Mouse (Mus musculus): ENCODE measurements at regions not wholly inside any gene's neighbourhood (a gene's known extent, or its start where the extent isn't known, plus 50 kb on each side); places are given as distances from the start of the nearest gene placed in this dataset.

GRCm38 (mm10) chr12:107778046-107778445, 225.4 kb downstream of the Bcl11b start:
- WGBS, result 63% methylated on average over 9 of the region's 9 CpGs
- H3K27ac ChIP-seq (ENCODE audit: low read depth, low read length), result no peak overlapping the region
- H3K9me3 ChIP-seq (replicated peaks; ENCODE audit: control insufficient read depth, low read length), result 0 out of 2 replicates have a peak, but pooled peaks cover 3% of the 10 kb centered on the region
- no peak overlapping the region for H3K9ac ChIP-seq (ENCODE audit: low read length)
- peak; percentile 54; the same call in 1 of the 2 replicates for ATAC-seq
- no peak overlapping the region for H3K4me2 ChIP-seq (ENCODE audit: low read length)
- H3K36me3 ChIP-seq (ENCODE audit: control insufficient read depth, insufficient read depth, low read length), result no peaks in the 10 kb centered on the region
- no peak overlapping the region for H3K4me3 ChIP-seq (ENCODE audit: low read depth, low read length)
- H3K27me3 ChIP-seq (replicated peaks; ENCODE audit: control insufficient read depth, insufficient read depth, low read length), result no peaks in the 10 kb centered on the region
- peak; percentile 68 for DNase-seq (ENCODE audit: low spot score)
- no peaks in the 10 kb centered on the region; the same call in 1 of the 2 replicates for H3K4me1 ChIP-seq (ENCODE audit: control insufficient read depth, insufficient read depth, low read length)

- Histone ChIP-seq H3K27me3 (replicated peaks; ENCODE audit: control insufficient read depth, insufficient read depth, low read length) (no peaks in the 10 kb centered on the region), H3K27ac (ENCODE audit: low read depth, low read length) (no peak overlapping the region; the same call in 1 of the 2 replicates), H3K36me3 (ENCODE audit: control insufficient read depth, insufficient read depth, low read length) (no peaks in the 10 kb centered on the region), H3K4me1 (ENCODE audit: control insufficient read depth, insufficient read depth, low read length) (no peaks in the 10 kb centered on the region; the same call in 1 of the 2 replicates), H3K9me3 (replicated peaks; ENCODE audit: control insufficient read depth, low read length) (0 out of 2 replicates have a peak, but pooled peaks cover 3% of the 10 kb centered on the region), H3K4me2 (ENCODE audit: low read length) (no peak overlapping the region), H3K9ac (ENCODE audit: low read length) (no peak overlapping the region), H3K4me3 (ENCODE audit: low read depth, low read length) (no peak overlapping the region)
- ATAC-seq, result no peak
- 88% methylated on average over 13 of the region's 13 CpGs for WGBS
- DNase-seq (ENCODE audit: low spot score), result no peak
Measured at GRCm38 (mm10) chr12:107779306-107780057, 223.9 kb downstream of the Bcl11b start.

- no peak overlapping the region for H3K9ac ChIP-seq (ENCODE audit: low read length)
- no peak overlapping the region for H3K4me3 ChIP-seq (ENCODE audit: low read depth, low read length)
- H3K27ac ChIP-seq (ENCODE audit: low read depth, low read length), result no peak overlapping the region
- H3K36me3 ChIP-seq (ENCODE audit: control insufficient read depth, insufficient read depth, low read length), result no peaks in the 10 kb centered on the region
- WGBS, result 77% methylated on average over 3 of the region's 3 CpGs
- DNase-seq (ENCODE audit: low spot score) (no peak), ATAC-seq (no peak)
- H3K9me3 ChIP-seq (replicated peaks; ENCODE audit: control insufficient read depth, low read length), result no peaks in the 10 kb centered on the region
- no peak overlapping the region for H3K4me2 ChIP-seq (ENCODE audit: low read length)
- H3K27me3 ChIP-seq (replicated peaks; ENCODE audit: control insufficient read depth, insufficient read depth, low read length), result no peaks in the 10 kb centered on the region
- H3K4me1 ChIP-seq (ENCODE audit: control insufficient read depth, insufficient read depth, low read length), result no peaks in the 10 kb centered on the region; the same call in 1 of the 2 replicates
Measured at GRCm38 (mm10) chr12:107782147-107782546, 221.3 kb downstream of the Bcl11b start.

GRCm38 (mm10) chr12:107783831-107784230, 219.6 kb downstream of the Bcl11b start:
- no peak overlapping the region for H3K27ac ChIP-seq (ENCODE audit: low read depth, low read length)
- ATAC-seq (no peak), DNase-seq (ENCODE audit: low spot score) (no peak)
- H3K4me3 ChIP-seq (ENCODE audit: low read depth, low read length), result no peak overlapping the region
- no peaks in the 10 kb centered on the region for H3K4me1 ChIP-seq (ENCODE audit: control insufficient read depth, insufficient read depth, low read length)
- no peaks in the 10 kb centered on the region for H3K27me3 ChIP-seq (replicated peaks; ENCODE audit: control insufficient read depth, insufficient read depth, low read length)
- no peak overlapping the region for H3K4me2 ChIP-seq (ENCODE audit: low read length)
- H3K36me3 ChIP-seq (ENCODE audit: control insufficient read depth, insufficient read depth, low read length), result no peaks in the 10 kb centered on the region
- H3K9ac ChIP-seq (ENCODE audit: low read length), result no peak overlapping the region
- 82% methylated on average over 7 of the region's 7 CpGs for WGBS
- no peaks in the 10 kb centered on the region for H3K9me3 ChIP-seq (replicated peaks; ENCODE audit: control insufficient read depth, low read length)

- Histone ChIP-seq H3K4me1 (ENCODE audit: control insufficient read depth, insufficient read depth, low read length) (no peaks in the 10 kb centered on the region), H3K4me2 (ENCODE audit: low read length) (no peak overlapping the region), H3K4me3 (ENCODE audit: low read depth, low read length) (no peak overlapping the region), H3K27ac (ENCODE audit: low read depth, low read length) (no peak overlapping the region), H3K36me3 (ENCODE audit: control insufficient read depth, insufficient read depth, low read length) (no peaks in the 10 kb centered on the region), H3K9me3 (replicated peaks; ENCODE audit: control insufficient read depth, low read length) (no peaks in the 10 kb centered on the region), H3K9ac (ENCODE audit: low read length) (no peak overlapping the region), H3K27me3 (replicated peaks; ENCODE audit: control insufficient read depth, insufficient read depth, low read length) (0 out of 2 replicates have a peak, but pooled peaks cover 2% of the 10 kb centered on the region)
- DNase-seq (ENCODE audit: low spot score), result no peak
- ATAC-seq, result no peak
- 27% methylated on average over 6 of the region's 6 CpGs for WGBS
Measured at GRCm38 (mm10) chr12:107789818-107790217, 213.6 kb downstream of the Bcl11b start.

GRCm38 (mm10) chr12:107800296-107800695, 203.1 kb downstream of the Bcl11b start:
- Histone ChIP-seq H3K27ac (ENCODE audit: low read depth, low read length) (no peak overlapping the region), H3K27me3 (replicated peaks; ENCODE audit: control insufficient read depth, insufficient read depth, low read length) (no peaks in the 10 kb centered on the region), H3K9me3 (replicated peaks; ENCODE audit: control insufficient read depth, low read length) (no peaks in the 10 kb centered on the region), H3K4me2 (ENCODE audit: low read length) (no peak overlapping the region), H3K9ac (ENCODE audit: low read length) (no peak overlapping the region), H3K36me3 (ENCODE audit: control insufficient read depth, insufficient read depth, low read length) (no peaks in the 10 kb centered on the region), H3K4me1 (ENCODE audit: control insufficient read depth, insufficient read depth, low read length) (no peaks in the 10 kb centered on the region), H3K4me3 (ENCODE audit: low read depth, low read length) (no peak overlapping the region)
- no peak for DNase-seq (ENCODE audit: low spot score)
- ATAC-seq, result no peak
- WGBS, result 79% methylated on average over 5 of the region's 5 CpGs

- DNase-seq (ENCODE audit: low spot score) (no peak), ATAC-seq (no peak)
- Histone ChIP-seq H3K4me2 (ENCODE audit: low read length) (no peak overlapping the region), H3K27ac (ENCODE audit: low read depth, low read length) (no peak overlapping the region), H3K36me3 (ENCODE audit: control insufficient read depth, insufficient read depth, low read length) (no peaks in the 10 kb centered on the region), H3K4me3 (ENCODE audit: low read depth, low read length) (no peak overlapping the region), H3K9ac (ENCODE audit: low read length) (no peak overlapping the region), H3K27me3 (replicated peaks; ENCODE audit: control insufficient read depth, insufficient read depth, low read length) (no peaks in the 10 kb centered on the region), H3K4me1 (ENCODE audit: control insufficient read depth, insufficient read depth, low read length) (peaks cover 10% of the 10 kb centered on the region; the same call in 1 of the 2 replicates), H3K9me3 (replicated peaks; ENCODE audit: control insufficient read depth, low read length) (no peaks in the 10 kb centered on the region)
- 30% methylated on average over 11 of the region's 11 CpGs for WGBS
Measured at GRCm38 (mm10) chr12:107807634-107808033, 195.8 kb downstream of the Bcl11b start.

GRCm38 (mm10) chr12:107808158-107808715, 195.2 kb downstream of the Bcl11b start:
- H3K9me3 ChIP-seq (replicated peaks; ENCODE audit: control insufficient read depth, low read length), result no peaks in the 10 kb centered on the region
- no peak overlapping the region for H3K9ac ChIP-seq (ENCODE audit: low read length)
- no peak overlapping the region for H3K27ac ChIP-seq (ENCODE audit: low read depth, low read length)
- ATAC-seq (peak; percentile 37; the same call in 1 of the 2 replicates), DNase-seq (ENCODE audit: low spot score) (peak; percentile 43)
- H3K4me1 ChIP-seq (ENCODE audit: control insufficient read depth, insufficient read depth, low read length), result peaks cover 10% of the 10 kb centered on the region; the same call in 1 of the 2 replicates
- H3K4me3 ChIP-seq (ENCODE audit: low read depth, low read length), result no peak overlapping the region
- H3K27me3 ChIP-seq (replicated peaks; ENCODE audit: control insufficient read depth, insufficient read depth, low read length), result no peaks in the 10 kb centered on the region
- no peaks in the 10 kb centered on the region for H3K36me3 ChIP-seq (ENCODE audit: control insufficient read depth, insufficient read depth, low read length)
- WGBS, result 27% methylated on average over 9 of the region's 9 CpGs
- no peak overlapping the region for H3K4me2 ChIP-seq (ENCODE audit: low read length)

GRCm38 (mm10) chr12:107811231-107811630, 192.2 kb downstream of the Bcl11b start:
- 69% methylated on average over 5 of the region's 5 CpGs for WGBS

More at GRCm38 (mm10) chr12:107811231-107811630, 192.2 kb downstream of the Bcl11b start:
- no peaks in the 10 kb centered on the region for H3K9me3 ChIP-seq (replicated peaks; ENCODE audit: control insufficient read depth, low read length)
- no peak for ATAC-seq
- H3K27ac ChIP-seq (ENCODE audit: low read depth, low read length), result no peak overlapping the region
- DNase-seq (ENCODE audit: low spot score), result no peak
- no peak overlapping the region for H3K4me2 ChIP-seq (ENCODE audit: low read length)
- no peak overlapping the region for H3K9ac ChIP-seq (ENCODE audit: low read length)
- peaks cover 10% of the 10 kb centered on the region; the same call in 1 of the 2 replicates for H3K4me1 ChIP-seq (ENCODE audit: control insufficient read depth, insufficient read depth, low read length)
- no peak overlapping the region for H3K4me3 ChIP-seq (ENCODE audit: low read depth, low read length)
- no peaks in the 10 kb centered on the region for H3K36me3 ChIP-seq (ENCODE audit: control insufficient read depth, insufficient read depth, low read length)
- no peaks in the 10 kb centered on the region for H3K27me3 ChIP-seq (replicated peaks; ENCODE audit: control insufficient read depth, insufficient read depth, low read length)
